Mouse (Mus musculus) intestine, embryonic 14.5 days (tissue): ENCODE data around the gene U2af2. TPM values are rescaled to one million over a fixed set of nuclear protein-coding genes. Genes with fewer than 3 reads are reported as not detected.
"Not testable (repeated sequence)": the region's sequence is repeated elsewhere in the genome, so short reads cannot be mapped to it uniquely, and the experiment has no call there.

Experiments
- ATAC-seq: fragments of 200-750 bp; cut with Nextera tagmentation; replicated peaks from 2 replicates; pipeline ENCODE4 v1.8.0; 2017; ENCODE audit warnings: low read depth, moderate number of reproducible peaks, moderate TSS enrichment, moderate library complexity; ENCODE audit not compliant: low FRiP score, low TSS enrichment
- DNase-seq: peaks from one replicate; pipeline ENCODE4 v3.0.0-alpha.2; 2018; ENCODE audit warnings: low spot score
- H3K27ac ChIP-seq: fragments of 300-500 bp; sonication (generic); 2 replicates; pipeline ENCODE4 v1.5.1; 2014; ENCODE audit warnings: low read depth, mild to moderate bottlenecking, control low read depth
- H3K27me3 ChIP-seq: fragments of 300-500 bp; sonication (generic); replicated peaks from 2 replicates; pipeline ENCODE4 v1.6.1; 2014; ENCODE audit warnings: low read length, control low read depth; ENCODE audit not compliant: control insufficient read depth, insufficient read depth
- H3K36me3 ChIP-seq: fragments of 300-500 bp; sonication (generic); 2 replicates; pipeline ENCODE4 v1.6.1; 2014; ENCODE audit warnings: low read length, control low read depth; ENCODE audit not compliant: control insufficient read depth, insufficient read depth
- H3K4me1 ChIP-seq: fragments of 300-500 bp; sonication (generic); replicated peaks from 2 replicates; pipeline ENCODE4 v1.6.1; 2014; ENCODE audit warnings: low read length, control low read depth, mixed read lengths; ENCODE audit not compliant: control insufficient read depth, insufficient read depth
- H3K4me2 ChIP-seq: fragments of 300-500 bp; sonication (generic); 2 replicates; pipeline ENCODE4 v1.6.1; 2014; ENCODE audit warnings: low read length
- H3K4me3 ChIP-seq: fragments of 300-500 bp; sonication (generic); 2 replicates; pipeline ENCODE4 v1.5.1; 2014; ENCODE audit warnings: low read depth, low read length, control low read depth, mixed read lengths
- H3K9ac ChIP-seq: fragments of 300-500 bp; sonication (generic); 2 replicates; pipeline ENCODE4 v1.6.1; 2014; ENCODE audit warnings: mild to moderate bottlenecking, low read length
- H3K9me3 ChIP-seq: fragments of 300-500 bp; sonication (generic); 2 replicates; pipeline ENCODE4 v1.6.1; 2016; ENCODE audit warnings: low read length, control low read depth; ENCODE audit not compliant: control insufficient read depth
- WGBS: fragments of 180-500 bp; shearing (Covaris S2); extraction: QIAGEN DNeasy Blood & Tissue Kit; methylation state at CpG from one replicate; pipeline ENCODE4 v1.1.7; 2014; 5-methylcytosine and 5-hydroxymethylcytosine counted together
- polyA plus RNA-seq: library from polyadenylated mRNA; unstranded; fragments of >200 nt; fragmentation: Nextera tagmentation; extraction: Ambion mirVana; gene quantifications from 2 replicates; pipeline ENCODE4 v1.2.1, GENCODE M21; 2014

U2af2 gene
- polyA plus RNA-seq, 1 experiment from 2014 or later = 133 TPM

- peaks cover 97% of the 10 kb centered on the region for H3K36me3 ChIP-seq
- H3K9ac ChIP-seq = no peak overlapping the region
- H3K27me3 ChIP-seq = no peaks in the 10 kb centered on the region
- H3K9me3 ChIP-seq = no peaks in the 10 kb centered on the region
- 81% methylated on average over 1 of the region's 1 CpGs for WGBS
- H3K4me2 ChIP-seq = no peak overlapping the region
- H3K27ac ChIP-seq = no peak overlapping the region
- H3K4me1 ChIP-seq = no peaks in the 10 kb centered on the region
- DNase-seq (no peak), ATAC-seq (no peak)
- H3K4me3 ChIP-seq = no peak overlapping the region
Measured at GRCm38 (mm10) chr7:5073586-5073985, 11.6 kb downstream of the U2af2 start.

- ATAC-seq = no peak
- Histone ChIP-seq H3K27ac (no peak overlapping the region), H3K9ac (no peak overlapping the region), H3K9me3 (no peaks in the 10 kb centered on the region), H3K4me1 (no peaks in the 10 kb centered on the region), H3K4me2 (no peak overlapping the region), H3K4me3 (no peak overlapping the region), H3K36me3 (peaks cover 90% of the 10 kb centered on the region), H3K27me3 (no peaks in the 10 kb centered on the region)
- DNase-seq = no peak
- 92% methylated on average over 5 of the region's 5 CpGs for WGBS
Measured at GRCm38 (mm10) chr7:5074984-5075383, 13.0 kb downstream of the U2af2 start.

DNA sequence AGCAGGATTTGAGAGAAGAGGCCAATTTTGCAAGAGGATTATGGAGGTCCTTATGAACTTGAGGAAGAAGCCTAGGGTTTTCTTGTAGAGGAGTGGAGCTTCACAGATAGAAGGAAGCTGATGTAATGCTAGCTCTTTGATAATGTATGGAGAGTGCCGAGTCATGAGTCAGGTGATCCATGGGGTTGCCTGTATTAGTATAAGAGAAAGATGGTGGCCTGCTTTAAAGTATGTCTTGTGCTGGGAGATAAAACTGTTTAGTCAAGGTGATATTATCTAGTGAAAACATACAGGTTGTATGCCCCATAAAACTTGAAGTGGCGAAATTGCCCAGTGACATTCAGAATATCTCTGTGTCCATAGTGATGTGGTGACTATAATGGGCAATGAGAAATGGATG, 15.0 kb downstream of the U2af2 start:
- H3K4me2 ChIP-seq = no peak overlapping the region
- H3K36me3 ChIP-seq = peaks cover 70% of the 10 kb centered on the region
- no peak for DNase-seq
- ATAC-seq = no peak
- no peak overlapping the region for H3K4me3 ChIP-seq
- H3K9me3 ChIP-seq = no peaks in the 10 kb centered on the region
- WGBS = 71% methylated on average over 2 of the region's 2 CpGs
- H3K27me3 ChIP-seq = no peaks in the 10 kb centered on the region
- H3K9ac ChIP-seq = no peak overlapping the region
- H3K27ac ChIP-seq = no peak overlapping the region
- peaks cover 7% of the 10 kb centered on the region for H3K4me1 ChIP-seq

DNA sequence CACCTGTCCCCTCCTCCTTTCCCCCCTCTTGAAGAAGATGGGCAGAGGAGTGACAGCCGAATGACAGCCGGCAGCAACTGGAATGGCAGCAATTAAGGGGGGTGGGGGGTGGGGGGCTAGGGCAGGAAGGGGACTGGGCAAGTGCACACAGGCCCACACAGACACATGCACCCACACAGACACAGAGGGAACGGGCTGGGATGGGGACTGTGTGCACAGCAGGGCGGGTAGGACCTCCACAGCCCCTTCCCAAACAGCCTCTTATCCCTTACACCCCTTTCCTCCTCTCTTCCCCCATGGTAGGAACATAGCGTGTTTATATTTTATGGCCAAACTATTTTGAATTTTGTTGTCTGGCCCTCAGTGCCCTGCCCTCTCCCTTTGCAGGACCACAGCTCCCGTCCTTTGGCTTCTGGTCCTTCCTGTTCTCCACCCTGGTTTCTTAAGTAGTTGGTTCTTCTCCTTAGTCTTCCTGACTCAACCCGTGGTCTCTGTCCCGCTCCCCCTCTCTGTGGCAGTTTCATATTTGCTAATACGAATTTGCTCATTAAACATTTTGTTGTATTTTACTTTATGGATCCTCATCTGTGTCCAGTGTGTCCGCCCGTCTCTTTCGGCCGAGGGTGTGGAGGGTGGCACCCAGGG, 17.5 kb downstream of the U2af2 start:
- H3K36me3 ChIP-seq = peaks cover 59% of the 10 kb centered on the region
- H3K4me1 ChIP-seq, H3K27me3 ChIP-seq, DNase-seq, H3K9me3 ChIP-seq: not testable (repeated sequence)
- peak overlapping the region; percentile 66 for H3K4me2 ChIP-seq
- peak; percentile 16 for ATAC-seq
- peak overlapping the region; percentile 92 for H3K27ac ChIP-seq
- H3K4me3 ChIP-seq = peak overlapping the region; percentile 96
- H3K9ac ChIP-seq = peak overlapping the region; percentile 95; the same call in 1 of the 2 replicates
- 43% methylated on average over 9 of the region's 13 CpGs for WGBS

DNA sequence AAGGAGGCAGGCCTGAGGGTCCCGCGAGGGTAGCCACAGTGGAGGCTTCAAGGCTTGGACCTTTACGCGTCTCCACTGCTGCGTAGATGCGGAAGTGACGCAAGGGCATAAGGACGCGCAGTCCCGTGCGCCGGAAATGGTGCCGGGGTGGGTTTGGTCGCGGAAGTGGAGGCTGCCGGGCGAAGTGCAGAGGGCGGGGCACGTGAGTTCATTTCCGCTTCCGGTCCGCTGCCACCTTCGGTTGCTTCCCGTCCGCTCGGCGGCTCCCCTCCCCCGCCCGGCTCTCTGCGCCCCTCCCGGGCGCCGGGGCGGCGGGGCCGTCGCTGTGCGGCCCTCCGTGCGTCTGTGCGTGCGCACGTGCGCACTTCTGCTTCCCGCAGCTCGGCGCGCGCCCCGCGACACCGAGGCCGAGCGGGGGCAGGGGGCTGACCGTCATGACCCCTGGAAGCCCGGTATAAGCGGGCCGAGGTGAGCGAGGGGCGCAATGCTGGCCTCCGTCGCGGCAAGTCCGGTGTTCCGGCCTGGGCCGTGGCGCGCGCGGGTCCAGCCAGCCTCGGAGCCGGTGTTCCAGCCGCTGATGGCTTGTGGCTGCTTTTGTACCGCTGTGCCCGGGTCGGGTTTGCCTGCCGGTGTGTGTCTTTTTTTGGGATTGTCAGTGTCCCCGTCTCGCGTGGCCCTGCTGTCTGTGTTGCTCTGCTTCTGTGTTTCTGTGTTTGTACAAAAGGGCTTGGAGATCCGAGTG, 18.2 kb downstream of the U2af2 start, which contains the start of gene Epn1:
TSS of gene Epn1 (plus strand) at position 226 of the 742 bp plus-strand sequence.
- peak within 1 kb of the TSS; percentile 66 for H3K4me2 ChIP-seq
- ATAC-seq = peak; percentile 96
- WGBS = under 1% methylated on average over 75 of the region's 81 CpGs
- peaks cover 60% of the 10 kb centered on the region for H3K36me3 ChIP-seq
- H3K27ac ChIP-seq = peak within 1 kb of the TSS; percentile 92
- peak within 1 kb of the TSS; percentile 95 for H3K9ac ChIP-seq
- no peaks in the 10 kb centered on the region for H3K9me3 ChIP-seq
- no peaks in the 10 kb centered on the region for H3K27me3 ChIP-seq
- DNase-seq = peak; percentile 95
- peaks cover 10% of the 10 kb centered on the region for H3K4me1 ChIP-seq
- H3K4me3 ChIP-seq = peak within 1 kb of the TSS; percentile 96

- peak overlapping the region; percentile 66 for H3K4me2 ChIP-seq
- peak; percentile 71 for DNase-seq
- H3K36me3 ChIP-seq = peaks cover 61% of the 10 kb centered on the region
- H3K4me3 ChIP-seq = peak overlapping the region; percentile 96
- no peaks in the 10 kb centered on the region for H3K9me3 ChIP-seq
- H3K27me3 ChIP-seq = no peaks in the 10 kb centered on the region
- peak overlapping the region; percentile 95 for H3K9ac ChIP-seq
- H3K27ac ChIP-seq = peak overlapping the region; percentile 92; the same call in 1 of the 2 replicates
- 14% methylated on average over 6 of the region's 6 CpGs for WGBS
- H3K4me1 ChIP-seq = peaks cover 10% of the 10 kb centered on the region
- no peak for ATAC-seq
Measured at GRCm38 (mm10) chr7:5080815-5081214, 18.9 kb downstream of the U2af2 start.

DNA sequence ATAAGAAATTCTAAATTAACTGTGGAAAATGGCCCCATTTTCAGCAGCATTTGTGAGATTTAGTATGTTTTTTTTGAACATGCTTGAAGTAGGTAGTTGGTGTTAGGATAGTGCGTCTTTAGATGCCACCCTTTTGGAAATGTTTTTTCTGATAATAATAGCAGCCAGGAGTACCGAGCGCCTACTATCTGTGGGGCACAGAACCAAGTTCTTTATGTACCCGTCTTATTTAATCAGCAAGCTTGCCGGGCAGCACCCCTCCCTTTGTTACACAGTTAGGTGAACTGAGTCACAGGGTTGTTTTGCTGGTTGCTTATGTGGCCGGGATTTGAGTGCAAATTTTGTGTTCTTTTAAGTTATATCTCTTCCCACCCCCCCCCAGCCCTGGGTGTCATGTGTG, 19.3 kb downstream of the U2af2 start:
- H3K27ac ChIP-seq = no peak overlapping the region
- peak overlapping the region; percentile 96 for H3K4me3 ChIP-seq
- no peaks in the 10 kb centered on the region for H3K9me3 ChIP-seq
- peaks cover 10% of the 10 kb centered on the region for H3K4me1 ChIP-seq
- H3K9ac ChIP-seq = peak overlapping the region; percentile 95
- WGBS = 68% methylated on average over 6 of the region's 6 CpGs
- no peak for DNase-seq
- H3K36me3 ChIP-seq = peaks cover 62% of the 10 kb centered on the region
- peak overlapping the region; percentile 66 for H3K4me2 ChIP-seq
- H3K27me3 ChIP-seq = no peaks in the 10 kb centered on the region
- no peak for ATAC-seq

- Histone ChIP-seq H3K4me3 (no peak overlapping the region), H3K4me2 (peak overlapping the region; percentile 66), H3K9me3 (no peaks in the 10 kb centered on the region), H3K27me3 (no peaks in the 10 kb centered on the region), H3K9ac (no peak overlapping the region), H3K27ac (no peak overlapping the region), H3K4me1 (peaks cover 10% of the 10 kb centered on the region), H3K36me3 (peaks cover 59% of the 10 kb centered on the region)
- ATAC-seq = no peak
- DNase-seq = no peak
- 97% methylated on average over 2 of the region's 2 CpGs for WGBS
Measured at GRCm38 (mm10) chr7:5081939-5082338, 20.0 kb downstream of the U2af2 start.
